8 mouse cellular contexts compared by ENCODE assay signal in the genomic region with DNA sequence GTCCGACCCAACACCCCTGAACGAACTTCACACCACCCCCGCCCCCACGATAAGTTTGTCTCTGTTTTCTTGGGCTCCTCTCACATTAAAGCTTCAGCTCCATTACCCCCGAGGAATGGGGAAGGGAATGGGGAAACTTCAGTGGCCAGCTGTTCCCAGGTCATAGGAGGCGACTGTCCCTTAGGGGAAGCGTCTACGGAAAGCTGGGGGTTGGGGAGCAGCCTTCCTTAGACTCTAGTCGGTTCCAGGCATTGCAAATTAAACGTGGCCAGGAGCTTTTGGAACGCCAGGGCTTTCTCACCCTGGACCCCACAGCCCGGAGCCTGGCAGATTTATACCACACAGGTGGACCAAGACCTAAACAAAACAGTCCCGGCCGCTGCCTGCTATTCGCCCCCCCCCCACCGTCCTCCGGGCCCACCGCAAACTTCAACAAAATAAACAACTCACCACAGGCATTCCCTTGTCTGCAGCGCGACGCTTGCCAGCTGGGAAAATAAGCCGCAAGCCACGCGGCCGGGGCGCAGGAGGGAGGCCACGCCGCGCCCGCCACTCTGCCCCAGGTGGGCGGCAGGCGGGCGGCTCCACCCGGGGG. TPM values are rescaled to one million over a fixed set of nuclear protein-coding genes. Genes with fewer than 3 reads are reported as not detected.
DNase-seq lines count a peak whose midpoint lies in the region; ATAC-seq lines count a peak whose summit lies in the region.

No protein-coding gene starts in this region.

- no peaks in the 10 kb centered on the region for H3K4me1 ChIP-seq in brown adipose tissue, adult 24 weeks (ENCODE audit: control insufficient read depth, insufficient read depth, insufficient read length, low read length)
- peaks cover 0 to 16% of the 10 kb centered on the region in 2 experiments; a peak in 2 of 4 replicates for H3K4me1 ChIP-seq in heart, embryonic 14.5 days (ENCODE audit: control insufficient read depth in 2 of 2, insufficient read depth in 2 of 2, low read length in 2 of 2)
- H3K4me1 ChIP-seq in neural tube, embryonic 11.5 days (ENCODE audit: control insufficient read depth, insufficient read depth, low read length): peaks cover 11% of the 10 kb centered on the region

- H3K27me3 ChIP-seq in heart, embryonic 14.5 days (ENCODE audit: control insufficient read depth, insufficient read depth, low read length): no peaks in the 10 kb centered on the region
- H3K27me3 ChIP-seq in neural tube, embryonic 11.5 days (ENCODE audit: control insufficient read depth, insufficient read depth, low read length): no peaks in the 10 kb centered on the region

- DNase-seq in adrenal gland, postnatal 14 days: peak; percentile 21
- no peak for DNase-seq in adrenal gland, postnatal 4 days (ENCODE audit: low spot score in 2 of 2)
- DNase-seq in kidney, postnatal 25 days: peak; percentile 20 to 48
- DNase-seq in neural tube, embryonic 11.5 days (ENCODE audit: low spot score): no peak
- DNase-seq in layer of hippocampus, adult 11-12 months (ENCODE audit: low spot score): no peak
- DNase-seq in urinary bladder, adult 2 months (ENCODE audit: low spot score): no peak

- peak overlapping the region; percentile 83 for H3K27ac ChIP-seq in brown adipose tissue, adult 24 weeks (replicated peaks; ENCODE audit: low read depth, low read length)
- H3K27ac ChIP-seq in heart, embryonic 14.5 days (replicated peaks in 1 of 2; ENCODE audit: control insufficient read depth in 1 of 2, insufficient read depth in 1 of 2, low read depth in 2 of 2, low read length in 2 of 2): peak overlapping the region in 1 of 2 experiments; percentile 67; a peak in 3 of 4 replicates
- peak overlapping the region; percentile 97 for H3K27ac ChIP-seq in neural tube, embryonic 11.5 days (ENCODE audit: low read depth, low read length)

- WGBS in heart, embryonic 14.5 days: under 1% methylated on average over 34 of the region's 34 CpGs
- under 1% methylated on average over 34 of the region's 34 CpGs for WGBS in neural tube, embryonic 11.5 days

- no peaks in the 10 kb centered on the region for H3K36me3 ChIP-seq in heart, embryonic 14.5 days (ENCODE audit: control insufficient read depth, insufficient read depth, low read length)
- H3K36me3 ChIP-seq in neural tube, embryonic 11.5 days (ENCODE audit: control insufficient read depth, insufficient read depth, low read length): no peaks in the 10 kb centered on the region

- peak overlapping the region; percentile 92 for H3K4me2 ChIP-seq in heart, embryonic 14.5 days (ENCODE audit: low read length)
- H3K4me2 ChIP-seq in neural tube, embryonic 11.5 days (ENCODE audit: low read depth): peak overlapping the region; percentile 70

- peak overlapping the region; percentile 83 for H3K4me3 ChIP-seq in brown adipose tissue, adult 24 weeks (ENCODE audit: insufficient read depth, low read depth, low read length)
- peak overlapping the region; percentile 49 to 61 for H3K4me3 ChIP-seq in heart, embryonic 14.5 days (ENCODE audit: control insufficient read depth in 1 of 2, insufficient read depth in 1 of 2, low read depth in 1 of 2, low read length in 2 of 2)
- H3K4me3 ChIP-seq in neural tube, embryonic 11.5 days (ENCODE audit: low read depth, low read length): peak overlapping the region; percentile 65

- ATAC-seq in heart, embryonic 14.5 days (ENCODE audit: insufficient number of reproducible peaks, insufficient read depth, low FRiP score, low read depth): no peak
- ATAC-seq in neural tube, embryonic 11.5 days (ENCODE audit: insufficient read depth, low FRiP score, low TSS enrichment): no peak; the same call in 1 of the 2 replicates

- H3K9me3 ChIP-seq in heart, embryonic 14.5 days (ENCODE audit: control insufficient read depth, low read length): no peaks in the 10 kb centered on the region
- H3K9me3 ChIP-seq in neural tube, embryonic 11.5 days (ENCODE audit: control insufficient read depth, low read length): no peaks in the 10 kb centered on the region

- H3K9ac ChIP-seq in heart, embryonic 14.5 days (ENCODE audit: low read length): peak overlapping the region; percentile 73
- peak overlapping the region; percentile 89 for H3K9ac ChIP-seq in neural tube, embryonic 11.5 days (ENCODE audit: low read length)

RNA-seq across cellular contexts. Expression of a gene that starts 0.6 kb away (rescaled TPM):
- 16.3 and 19.2 TPM in 2 replicates for total RNA-seq in adrenal gland, postnatal 14 days (2021)
- total RNA-seq in adrenal gland, postnatal 4 days (2021): 10 to 100 TPM; 20.5 to 25.1 TPM
- 8.0 and 8.6 TPM in 2 replicates for polyA plus RNA-seq in brown adipose tissue, adult 24 weeks (2012; ENCODE audit: insufficient read depth, insufficient read length, missing spikeins)
- polyA plus RNA-seq in heart, embryonic 14.5 days (2014; fragmentation: Nextera tagmentation; extraction: Ambion mirVana): 10.3 and 12.9 TPM in 2 replicates
- polyA plus RNA-seq in neural tube, embryonic 11.5 days (2014; fragmentation: Nextera tagmentation; extraction: Ambion mirVana): 109 and 110 TPM in 2 replicates
- polyA plus RNA-seq in urinary bladder, adult 2 months (2012; rRNA removed): 47.3 and 61.1 TPM in 2 replicates

Comparison
In these comparisons a context has a peak if more than half of its experiments do, and no peak if none do; other contexts are left out.
1. DNase-seq: peak in adrenal gland, postnatal 14 days (single experiment) and kidney, postnatal 25 days (2 of 2); none in adrenal gland, postnatal 4 days (0 of 2), neural tube, embryonic 11.5 days (single experiment), layer of hippocampus, adult 11-12 months (single experiment) and urinary bladder, adult 2 months (single experiment).
2. Peak in every context shown above with its lines, with median percentiles within 50 percentile points of each other: H3K4me3 ChIP-seq.